ENCODE assay signal across 8 mouse cellular contexts in the genomic region with DNA sequence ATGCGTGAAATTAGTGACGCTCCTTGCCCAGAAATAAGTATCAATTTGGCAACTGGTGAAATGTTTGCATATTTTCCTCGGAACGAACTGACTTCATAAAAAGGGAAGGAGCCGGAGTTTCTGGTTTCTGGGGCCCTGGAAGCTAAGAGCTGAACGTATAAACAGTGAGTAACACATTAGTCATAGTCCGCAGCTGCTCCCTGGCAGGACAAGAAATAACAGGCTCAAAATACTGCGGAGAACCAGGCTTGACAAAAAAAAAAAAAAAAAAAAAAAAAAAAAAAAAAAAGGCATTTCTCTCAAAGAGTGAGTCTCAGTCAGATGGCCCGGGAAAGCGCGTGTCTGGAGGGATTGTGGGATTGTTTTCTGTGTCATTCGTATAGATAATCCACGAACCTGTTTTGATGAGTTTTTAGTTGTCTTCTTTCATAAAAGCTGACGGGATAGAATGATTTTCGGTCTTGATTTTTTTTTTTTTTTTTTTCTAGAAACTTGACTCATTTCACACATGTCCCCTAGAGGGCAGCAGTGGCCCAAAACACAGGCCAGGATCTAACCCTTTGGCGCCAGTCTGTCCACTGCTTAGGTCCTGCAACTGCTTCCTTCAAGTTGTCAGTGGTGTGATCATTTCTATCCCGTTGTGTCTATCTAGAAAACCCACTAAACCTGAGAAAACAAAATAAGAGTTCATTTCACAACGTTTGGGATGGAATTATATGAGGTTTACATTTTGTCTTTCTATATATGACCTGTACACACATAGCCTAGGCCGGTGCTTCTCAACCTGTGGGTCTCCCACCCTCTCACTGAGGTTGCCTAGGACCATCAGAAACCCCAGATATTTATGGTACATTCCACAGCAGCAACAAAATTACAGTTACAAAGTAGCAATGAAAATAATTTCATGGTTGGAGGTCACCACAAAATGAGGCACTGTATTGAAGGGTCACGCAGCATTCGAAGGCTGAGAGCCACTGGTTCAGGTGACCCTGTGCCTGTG. TPM values are rescaled to one million over a fixed set of nuclear protein-coding genes. Genes with fewer than 3 reads are reported as not detected.
DNase-seq lines count a peak whose midpoint lies in the region; ATAC-seq and TF ChIP-seq lines count a peak whose summit lies in the region.

No protein-coding gene starts in this region.

- 0 out of 2 replicates have a peak overlapping the region, but pooled peaks have one; percentile 28 for H3K9ac ChIP-seq in hindbrain, postnatal 0 days (replicated peaks; ENCODE audit: low read length)

- H3K79me2 ChIP-seq in macrophage (ENCODE audit: inconsistent target): no peaks in the 10 kb centered on the region

- H3K9me3 ChIP-seq in hindbrain, postnatal 0 days (ENCODE audit: low read length): no peaks in the 10 kb centered on the region

- intact Hi-C loops in left cerebral cortex, adult 2 months (cut with DNase I): loop anchor here (1.0 to 5.0 kb wide), 3 partner anchors 27 to 136 kb away; partner anchors contain the start of gene A930033H14Rik

- peak overlapping the region; percentile 33 for H3K4me3 ChIP-seq in hindbrain, postnatal 0 days (ENCODE audit: low read length)
- H3K4me3 ChIP-seq in left cerebral cortex, adult 2 months: peak overlapping the region; percentile 39
- peak overlapping the region; percentile 12; the same call in 1 of the 2 replicates for H3K4me3 ChIP-seq in macrophage (ENCODE audit: inconsistent target)

- no peak overlapping the region for H3K27ac ChIP-seq in hindbrain, postnatal 0 days
- no peak overlapping the region for H3K27ac ChIP-seq in left cerebral cortex, adult 2 months
- peak overlapping the region; percentile 90 for H3K27ac ChIP-seq in macrophage

- peak; percentile 79 for ATAC-seq in hindbrain, postnatal 0 days
- ATAC-seq in erythroid progenitor cell, adult 5-6 weeks (replicated peaks; ENCODE audit: low FRiP score, poor library complexity, severe bottlenecking): no peak

- TF ChIP-seq CTCF in hindbrain, postnatal 0 days (IDR thresholded peaks at IDR 0.05; ENCODE audit: low read depth): peak; percentile 80
- peak; percentile 76 for TF ChIP-seq CTCF in left cerebral cortex, adult 2 months (IDR thresholded peaks at IDR 0.05)

- H3K36me3 ChIP-seq in hindbrain, postnatal 0 days (ENCODE audit: insufficient read depth, low read length): no peaks in the 10 kb centered on the region
- H3K36me3 ChIP-seq in macrophage (ENCODE audit: inconsistent target): no peaks in the 10 kb centered on the region

- 17% methylated on average over 21 of the region's 21 CpGs for WGBS in hindbrain, postnatal 0 days
- WGBS in macrophage (ENCODE audit: missing documents): 14% methylated on average over 20 of the region's 21 CpGs

- DNase-seq in WW6 (ENCODE audit: low read depth, low spot score): peak; percentile 29
- DNase-seq in cerebellum, postnatal 36 days: peak; percentile 62 to 74
- DNase-seq in gastrocnemius, adult 8-10 months (ENCODE audit: low spot score in 2 of 2): peak; percentile 24 to 50
- peak; percentile 86 for DNase-seq in hindbrain, postnatal 0 days (ENCODE audit: low spot score)
- DNase-seq in left cerebral cortex, adult 2 months (ENCODE audit: extremely low spot score in 1 of 2, low spot score in 2 of 2): peak; percentile 48 to 55
- DNase-seq in right cerebral cortex, adult 18-20 months: peak; percentile 79

- H3K4me2 ChIP-seq in hindbrain, postnatal 0 days (ENCODE audit: low read depth, low read length): peak overlapping the region; percentile 56

- H3K27me3 ChIP-seq in hindbrain, postnatal 0 days (ENCODE audit: insufficient read depth, low read length): no peaks in the 10 kb centered on the region

- no peaks in the 10 kb centered on the region for H3K4me1 ChIP-seq in hindbrain, postnatal 0 days (ENCODE audit: insufficient read depth, low read length)

RNA-seq across cellular contexts. Expression of gene A930033H14Rik, which starts 26.7 kb away (rescaled TPM):
- total RNA-seq in gastrocnemius, adult 8-10 months (2022): 1 to 10 TPM; 5.0 to 6.5 (median 5.7) TPM
- total RNA-seq in hindbrain, postnatal 0 days (2014; rRNA removed): 0.47 and 0.61 TPM in 2 replicates
- 1.4 TPM in 2 replicates for polyA plus RNA-seq in hindbrain, postnatal 0 days (2015; fragmentation: Nextera tagmentation; extraction: Ambion mirVana)
- total RNA-seq in left cerebral cortex, adult 2 months (2021): 1 to 10 TPM; 3.2 to 4.2 TPM
- 10 to 100 TPM in 2 of 26 experiments, 1 to 10 TPM in 24; 1.5 to 10.8 (median 5.5) TPM for total RNA-seq in macrophage (2018; cell fraction: chromatin; rRNA removed)
- total RNA-seq in macrophage (2018; cell fraction: cytosol; rRNA removed): 1 to 10 TPM in 2 of 26 experiments, under 1 TPM in 24; 0.18 to 1.3 (median 0.45) TPM
- 10 to 100 TPM in 5 of 26 experiments, 1 to 10 TPM in 21; 2.6 to 17.0 (median 7.7) TPM for total RNA-seq in macrophage (2018; cell fraction: nucleus; rRNA removed)
- polyA plus RNA-seq in macrophage (2018): 0.46 to 0.94 TPM (median 0.87 TPM) in 3 replicates
- not detected in 2 replicates for total RNA-seq in erythroid progenitor cell, adult 5-6 weeks (2015; ENCODE audit: low replicate concordance)
- total RNA-seq in erythroid progenitor cell, adult 5-6 weeks (2017; ENCODE audit: low replicate concordance): 0.15 TPM in 1 of 2 replicates, not detected in the other

RNA-seq across cellular contexts. Expression of gene Rhobtb1, which starts 35.0 kb away (rescaled TPM):
- 10 to 100 TPM; 31.0 to 48.5 (median 41.2) TPM for total RNA-seq in gastrocnemius, adult 8-10 months (2022)
- total RNA-seq in hindbrain, postnatal 0 days (2014; rRNA removed): 9.1 and 10.9 TPM in 2 replicates
- polyA plus RNA-seq in hindbrain, postnatal 0 days (2015; fragmentation: Nextera tagmentation; extraction: Ambion mirVana): 11.6 and 13.3 TPM in 2 replicates
- total RNA-seq in left cerebral cortex, adult 2 months (2021): 1 to 10 TPM; 8.6 to 9.5 TPM
- total RNA-seq in macrophage (2018; cell fraction: chromatin; rRNA removed): 10 to 100 TPM; 12.2 to 60.1 (median 36.5) TPM
- 10 to 100 TPM in 20 of 26 experiments, 1 to 10 TPM in 6; 8.0 to 19.8 (median 12.8) TPM for total RNA-seq in macrophage (2018; cell fraction: cytosol; rRNA removed)
- 10 to 100 TPM in 24 of 26 experiments, 1 to 10 TPM in 2; 9.4 to 57.3 (median 21.6) TPM for total RNA-seq in macrophage (2018; cell fraction: nucleus; rRNA removed)
- polyA plus RNA-seq in macrophage (2018): 12.1 to 15.6 TPM (median 15.5 TPM) in 3 replicates
- total RNA-seq in erythroid progenitor cell, adult 5-6 weeks (2015; ENCODE audit: low replicate concordance): 1.1 TPM in 1 of 2 replicates, not detected in the other
- 1.7 TPM in 1 of 2 replicates, not detected in the other for total RNA-seq in erythroid progenitor cell, adult 5-6 weeks (2017; ENCODE audit: low replicate concordance)

Comparison
In these comparisons a context has a peak if more than half of its experiments do, and no peak if none do; other contexts are left out.
1. DNase-seq: peak in every context shown above with its lines; median percentile 86 in hindbrain, postnatal 0 days; 79 in right cerebral cortex, adult 18-20 months; 68 in cerebellum, postnatal 36 days; 52 in left cerebral cortex, adult 2 months; 37 in gastrocnemius, adult 8-10 months; 29 in WW6.